Mouse (Mus musculus): Measurements from ENCODE around the gene Foxp1. TPM values are rescaled to one million over a fixed set of nuclear protein-coding genes. Genes with fewer than 3 reads are reported as not detected.
A peak's percentile ranks its signal among the peaks of the same experiment; 100 is the strongest.

The Foxp1 gene
- total RNA-seq, 1 experiment from 2014 or later = 77.4 TPM

- no peak for ATAC-seq (replicated peaks; ENCODE audit: low read depth, poor library complexity, severe bottlenecking)
Observed at GRCm38 (mm10) chr6:99273177-99273576, 249.3 kb downstream of the Foxp1 start.

DNA sequence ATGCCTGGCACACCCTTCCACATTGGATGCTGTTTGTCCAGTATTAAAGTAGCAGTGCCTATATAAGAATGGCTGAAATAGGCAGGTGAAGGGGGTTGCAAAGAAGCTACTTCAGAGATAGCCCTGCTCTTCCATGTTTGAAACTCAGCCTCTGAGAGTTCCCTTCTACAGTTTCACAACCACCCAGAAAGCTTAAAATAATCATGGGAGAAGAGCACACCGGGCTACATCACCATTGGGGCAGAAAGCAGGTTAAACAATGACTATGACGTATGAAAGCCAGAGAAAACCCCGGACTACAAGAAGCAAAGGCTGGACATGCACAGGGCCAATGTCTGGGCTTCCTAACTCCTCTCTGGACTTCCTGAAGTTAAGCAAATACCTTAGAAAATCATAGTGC is 250.3 kb downstream of the Foxp1 start:
- ATAC-seq (replicated peaks; ENCODE audit: low read depth, poor library complexity, severe bottlenecking) = no peak

GRCm38 (mm10) chr6:99271741-99272140 is 250.8 kb downstream of the Foxp1 start:
- no peak for ATAC-seq (replicated peaks; ENCODE audit: low read depth, poor library complexity, severe bottlenecking)

- peak; percentile 62 for ATAC-seq (replicated peaks; ENCODE audit: low read depth, poor library complexity, severe bottlenecking)
Observed at GRCm38 (mm10) chr6:99269921-99270320, 252.6 kb downstream of the Foxp1 start.

GRCm38 (mm10) chr6:99268171-99269061 is 254.1 kb downstream of the Foxp1 start:
- ATAC-seq (replicated peaks; ENCODE audit: low read depth, poor library complexity, severe bottlenecking) = no peak

- ATAC-seq (replicated peaks; ENCODE audit: low read depth, poor library complexity, severe bottlenecking) = 0 out of 2 replicates have a peak, but pooled peaks have one; percentile 2
Observed at GRCm38 (mm10) chr6:99265945-99266656, 256.4 kb downstream of the Foxp1 start.

- ATAC-seq (replicated peaks; ENCODE audit: low read depth, poor library complexity, severe bottlenecking) = no peak
Observed at GRCm38 (mm10) chr6:99265173-99265572, 257.3 kb downstream of the Foxp1 start.

GRCm38 (mm10) chr6:99264192-99265093 is 258.1 kb downstream of the Foxp1 start:
- ATAC-seq (replicated peaks; ENCODE audit: low read depth, poor library complexity, severe bottlenecking) = peak; percentile 57

DNA sequence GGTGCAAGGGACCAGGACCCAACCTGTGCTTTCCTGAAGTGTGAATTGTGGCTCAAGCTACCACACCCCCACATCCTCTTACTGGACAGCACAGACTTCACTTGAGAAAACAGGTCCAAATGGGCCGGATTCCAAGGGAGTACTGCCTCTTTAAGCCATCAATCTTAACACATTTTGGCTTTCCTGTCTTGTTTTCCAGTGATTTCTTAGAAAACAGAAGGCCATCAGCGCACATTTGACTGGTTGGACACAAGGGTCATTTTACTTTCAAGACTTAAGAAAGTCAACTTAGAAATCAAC is 258.7 kb downstream of the Foxp1 start:
- no peak for ATAC-seq (replicated peaks; ENCODE audit: low read depth, poor library complexity, severe bottlenecking)

DNA sequence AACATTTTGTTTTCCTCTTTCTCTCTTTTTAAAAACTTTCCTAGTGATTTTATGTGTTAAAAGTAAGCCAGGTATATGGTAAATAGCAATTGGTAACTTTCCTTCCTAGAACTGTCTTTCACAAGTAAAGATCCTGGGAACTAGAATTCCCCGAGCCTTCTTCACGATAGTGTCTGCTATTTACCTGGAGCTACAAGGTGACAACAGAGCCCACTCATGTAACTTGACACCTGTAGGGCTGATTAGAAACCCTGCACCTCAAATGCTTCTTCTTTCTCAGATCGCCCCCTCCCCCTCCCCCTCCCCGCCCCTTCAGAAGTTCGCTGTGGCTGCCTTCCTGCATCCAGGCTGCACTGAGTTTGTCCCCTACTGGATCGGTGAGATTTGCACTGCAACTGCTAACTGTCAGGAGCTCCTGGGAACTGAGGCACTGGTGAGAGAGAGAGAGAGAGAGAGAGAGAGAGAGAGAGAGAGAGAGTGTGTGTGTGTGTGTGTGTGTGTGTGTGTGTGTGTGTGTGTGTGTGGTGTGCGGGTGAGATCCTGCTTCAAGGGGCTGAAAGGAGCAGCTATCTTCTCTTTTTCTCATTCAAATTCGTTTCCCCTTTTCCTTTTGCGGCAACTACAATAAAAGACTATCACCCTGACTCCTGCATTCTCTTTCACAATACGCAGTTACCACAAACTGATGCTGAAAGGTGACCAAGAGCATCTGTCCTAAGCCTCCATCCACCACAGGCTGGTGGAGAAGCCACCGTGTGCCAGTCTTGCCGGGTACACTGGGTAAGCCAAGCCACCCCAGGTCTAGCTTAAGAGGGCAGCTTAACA is 259.2 kb downstream of the Foxp1 start:
- ATAC-seq (replicated peaks; ENCODE audit: low read depth, poor library complexity, severe bottlenecking) = peak; percentile 72

DNA sequence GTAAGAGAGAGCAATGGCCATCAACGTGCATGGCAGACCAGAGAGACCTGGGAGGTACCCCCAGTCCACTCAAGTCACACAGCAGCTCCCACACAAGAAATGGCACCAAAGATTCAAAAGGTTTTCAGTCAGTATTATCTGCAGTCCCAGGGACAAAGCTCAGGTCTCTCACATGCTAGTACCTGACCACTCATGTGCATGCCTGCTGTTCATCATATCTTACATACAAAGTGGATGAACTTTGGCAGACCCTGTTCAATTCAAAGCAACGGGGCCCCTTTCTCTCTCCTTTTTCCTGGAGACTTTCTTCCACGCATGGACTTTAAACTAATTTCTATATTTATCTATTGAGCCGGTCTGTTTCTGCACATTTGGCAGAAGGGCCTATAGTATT is 260.8 kb downstream of the Foxp1 start:
- ATAC-seq (replicated peaks; ENCODE audit: low read depth, poor library complexity, severe bottlenecking) = no peak

GRCm38 (mm10) chr6:99260941-99261736 is 261.4 kb downstream of the Foxp1 start:
- ATAC-seq (replicated peaks; ENCODE audit: low read depth, poor library complexity, severe bottlenecking) = peak; percentile 24

DNA sequence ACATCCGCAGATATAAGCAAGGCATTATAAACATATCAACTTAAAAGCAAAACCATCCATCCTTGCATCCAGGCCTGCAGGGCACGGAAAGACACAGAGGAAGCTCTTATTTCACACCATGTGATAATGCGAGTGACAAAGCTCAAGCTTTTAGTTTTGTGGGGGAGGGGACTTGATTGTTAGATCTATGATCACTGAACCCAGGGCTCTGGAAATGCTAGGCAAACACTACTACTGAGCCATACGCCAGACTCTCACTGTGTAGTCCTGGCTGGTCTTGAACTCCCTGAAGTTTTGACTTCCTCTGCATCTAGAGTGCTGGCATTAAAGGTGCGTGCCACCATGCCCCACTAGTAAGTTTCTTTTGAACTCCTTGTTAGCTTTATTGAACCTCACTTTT is 264.2 kb downstream of the Foxp1 start:
- no peak for ATAC-seq (replicated peaks; ENCODE audit: low read depth, poor library complexity, severe bottlenecking)

GRCm38 (mm10) chr6:99257676-99258075 is 264.8 kb downstream of the Foxp1 start:
- no peak for ATAC-seq (replicated peaks; ENCODE audit: low read depth, poor library complexity, severe bottlenecking)

- ATAC-seq (replicated peaks; ENCODE audit: low read depth, poor library complexity, severe bottlenecking) = no peak
Observed at GRCm38 (mm10) chr6:99253331-99253730, 269.2 kb downstream of the Foxp1 start.

- ATAC-seq (replicated peaks; ENCODE audit: low read depth, poor library complexity, severe bottlenecking) = 0 out of 2 replicates have a peak, but pooled peaks have one; percentile 11
Observed at GRCm38 (mm10) chr6:99252816-99253215, 269.7 kb downstream of the Foxp1 start.

GRCm38 (mm10) chr6:99251924-99252323 is 270.6 kb downstream of the Foxp1 start:
- peak; percentile 62 for ATAC-seq (replicated peaks; ENCODE audit: low read depth, poor library complexity, severe bottlenecking)

GRCm38 (mm10) chr6:99251222-99251621 is 271.3 kb downstream of the Foxp1 start:
- ATAC-seq (replicated peaks; ENCODE audit: low read depth, poor library complexity, severe bottlenecking) = no peak

Measured in common myeloid progenitor, adult 5-6 weeks (primary cell).